Mouse (Mus musculus) thymus, postnatal 0 days (tissue): ENCODE data around the gene Ano6. TPM values are rescaled to one million over a fixed set of nuclear protein-coding genes. Genes with fewer than 3 reads are reported as not detected.

Experiments used
- microRNA-seq: library from miRNA; unstranded; fragments of <30 nt; microRNA quantifications from one replicate; pipeline ENCODE4, GENCODE M21; 2016; ENCODE audit warnings: borderline number of aligned reads
- polyA plus RNA-seq: library from polyadenylated mRNA; unstranded; fragments of >200 nt; fragmentation: Nextera tagmentation; extraction: Ambion mirVana; gene quantifications from 2 replicates; pipeline ENCODE4 v1.2.1, GENCODE M21; 2015

Ano6 gene
- polyA plus RNA-seq, 1 experiment from 2014 or later = 104 TPM

Small RNA genes within 50 kb of the gene (microRNA-seq; reads per million reads assigned to microRNA genes)
- gene Gm25070 = not detected

Other genes with a start within 250 kb of the Ano6 start
- gene Dbx2, start 134.9 kb upstream of the Ano6 start, polyA plus RNA-seq = 4.0 and 5.2 TPM in 2 replicates